Mouse (Mus musculus): ENCODE results near the gene Unc79.

Unc79 gene

DNA sequence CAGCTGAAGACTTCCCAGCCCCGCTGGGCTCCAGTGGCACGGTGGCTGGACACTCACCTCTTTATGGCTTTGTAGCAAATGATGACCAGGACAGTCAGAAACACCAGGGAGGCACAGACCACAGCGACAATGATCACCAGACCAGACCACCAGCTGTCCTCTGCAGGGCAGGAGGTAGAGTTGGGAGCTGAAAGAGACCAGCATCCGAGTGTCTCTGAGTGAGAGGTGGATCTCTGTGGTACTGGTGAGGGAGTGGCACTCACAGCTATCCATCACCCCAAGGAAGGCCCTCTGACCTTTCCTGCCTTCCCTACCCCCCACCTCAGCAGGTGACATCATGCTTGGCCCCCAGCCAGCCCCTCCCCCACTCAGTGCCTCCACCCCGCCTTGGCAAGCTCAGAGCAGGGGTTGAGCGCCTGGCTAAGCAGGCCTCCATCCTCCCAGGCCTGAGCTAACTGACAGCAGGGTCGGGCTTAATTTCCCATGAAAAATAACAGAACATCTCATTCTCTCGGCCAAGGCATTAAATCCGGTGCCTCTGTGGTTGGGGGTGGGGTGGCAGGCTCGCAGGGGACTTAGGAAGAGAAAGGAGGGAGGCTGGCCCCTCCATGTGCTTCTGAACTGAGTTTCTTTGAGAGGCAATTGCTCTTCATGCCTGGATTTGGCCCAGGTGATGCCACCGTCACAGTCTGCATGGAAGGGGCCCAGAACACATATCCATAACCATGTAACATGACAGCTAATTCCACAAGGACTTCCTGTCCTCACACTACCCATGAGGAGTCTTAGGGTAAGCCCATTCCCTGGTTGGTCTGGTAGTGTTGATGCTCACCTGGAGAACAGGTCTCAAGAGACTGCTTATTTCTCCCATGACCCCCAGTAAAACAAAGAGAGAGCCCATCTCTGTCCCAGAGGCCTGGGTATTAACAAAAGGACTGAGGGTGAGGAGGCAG, 254.2 kb downstream of the Unc79 start:
- no peak for DNase-seq (ENCODE audit: low read depth, low spot score)

GRCm38 (mm10) chr12:103205561-103205960, 256.9 kb downstream of the Unc79 start:
- no peak for DNase-seq (ENCODE audit: low read depth, low spot score)

- no peak for DNase-seq (ENCODE audit: low read depth, low spot score)
Observed at GRCm38 (mm10) chr12:103209581-103209980, 260.9 kb downstream of the Unc79 start.

GRCm38 (mm10) chr12:103211078-103211477, 262.4 kb downstream of the Unc79 start:
- DNase-seq (ENCODE audit: low read depth, low spot score): no peak

DNA sequence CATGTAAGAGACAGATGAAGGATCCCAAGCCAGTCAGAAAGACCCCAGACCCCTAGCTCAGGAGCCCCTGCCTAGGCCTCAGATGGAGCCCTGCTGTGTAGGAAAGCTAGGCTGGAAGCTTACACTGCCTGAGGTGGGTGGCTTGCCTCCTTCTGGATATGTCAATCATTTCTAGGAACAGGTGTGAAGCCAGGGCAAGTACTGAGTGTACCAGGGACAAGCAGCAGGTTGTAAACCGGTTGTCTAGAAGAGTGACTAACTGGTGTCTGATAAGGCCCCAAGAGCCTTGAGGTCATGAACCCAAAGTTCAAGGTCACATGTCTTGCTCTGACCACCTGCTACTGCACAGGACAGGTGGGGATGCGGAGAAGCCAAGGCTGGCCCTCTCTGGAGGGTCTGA, 264.9 kb downstream of the Unc79 start:
- DNase-seq (ENCODE audit: low read depth, low spot score): no peak

GRCm38 (mm10) chr12:103214270-103214669, 265.6 kb downstream of the Unc79 start:
- no peak for DNase-seq (ENCODE audit: low read depth, low spot score)

DNA sequence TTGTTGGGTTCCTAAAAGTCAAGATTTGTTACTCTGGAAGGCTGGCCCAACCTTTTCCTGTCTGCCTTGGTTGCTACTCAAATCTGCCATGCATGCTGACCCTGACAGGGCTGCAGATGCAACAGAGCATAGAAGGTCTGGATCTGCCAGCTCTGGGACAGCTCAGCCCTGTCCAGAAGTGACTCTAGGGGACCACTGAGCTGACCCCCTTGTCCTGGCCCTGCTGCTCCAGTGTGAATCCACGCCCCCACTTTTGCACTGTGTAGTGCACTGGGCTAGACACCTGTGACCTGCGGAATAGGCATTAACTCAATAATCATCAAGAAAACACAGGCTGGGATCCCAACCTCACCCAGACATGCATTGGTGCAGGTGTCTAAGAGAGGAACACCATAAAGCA, 266.1 kb downstream of the Unc79 start:
- no peak for DNase-seq (ENCODE audit: low read depth, low spot score)

DNA sequence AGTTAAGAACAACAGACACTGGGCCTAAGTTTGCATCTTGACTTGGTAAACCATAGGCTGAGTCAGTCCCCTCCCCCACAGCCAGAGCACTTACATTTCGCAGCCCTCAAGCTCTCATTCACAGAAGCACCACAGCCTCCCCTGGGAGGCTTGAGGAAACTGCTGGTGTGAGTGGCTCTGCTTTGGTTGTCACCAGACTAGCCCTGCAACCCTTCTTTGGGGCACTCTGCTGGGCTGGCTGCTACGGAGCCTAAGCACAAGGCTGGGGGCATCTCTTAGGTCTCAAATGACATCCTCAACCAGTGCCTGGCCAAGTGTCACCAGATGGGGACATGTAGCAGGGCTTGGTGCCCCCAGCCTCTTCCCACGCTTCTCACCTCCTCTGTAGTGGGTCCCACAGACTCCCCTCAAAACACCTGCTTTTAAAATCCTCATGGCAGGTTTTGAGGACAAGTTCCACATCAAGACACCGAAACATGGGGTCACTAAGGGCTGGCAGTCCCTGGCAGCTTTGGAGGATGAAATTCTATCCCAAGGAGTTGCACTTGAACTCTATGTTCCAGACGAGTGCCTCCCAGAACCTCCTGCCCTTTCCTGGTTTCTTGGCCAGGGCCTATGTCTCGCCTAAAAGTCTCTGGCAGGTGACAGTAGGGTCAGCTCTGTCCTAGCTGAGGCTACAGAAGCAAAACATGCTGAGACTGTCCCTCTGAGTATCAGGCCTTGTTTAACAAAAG, 267.4 kb downstream of the Unc79 start:
- no peak for DNase-seq (ENCODE audit: low read depth, low spot score)

- DNase-seq (ENCODE audit: low read depth, low spot score): no peak
Observed at GRCm38 (mm10) chr12:103223671-103224070, 275.0 kb downstream of the Unc79 start.

GRCm38 (mm10) chr12:103226121-103226520, 277.5 kb downstream of the Unc79 start:
- DNase-seq (ENCODE audit: low read depth, low spot score): no peak

DNA sequence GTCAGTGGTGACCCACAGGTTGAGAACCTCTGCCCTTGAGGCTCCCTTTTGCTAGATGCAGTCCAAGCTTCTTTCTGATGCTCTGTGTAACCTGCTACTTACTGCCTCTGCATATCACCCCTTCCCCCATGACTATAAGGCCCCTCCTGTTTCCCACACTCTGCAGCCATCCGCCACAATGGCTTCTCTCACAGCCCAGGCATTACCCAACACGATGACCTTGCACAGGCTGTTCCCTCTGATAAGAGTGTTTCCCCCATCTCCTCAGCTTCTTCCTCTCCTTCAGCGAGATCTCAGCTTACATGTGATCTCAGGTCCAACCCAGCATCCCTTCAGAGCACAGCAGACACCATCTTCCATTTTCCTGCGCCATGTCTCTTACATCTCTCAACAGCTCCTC, 280.4 kb downstream of the Unc79 start:
- no peak for DNase-seq (ENCODE audit: low read depth, low spot score)
